Mouse (Mus musculus) brown adipose tissue, adult 24 weeks (tissue): Measurements from ENCODE around the gene Mdga1. TPM values are rescaled to one million over a fixed set of nuclear protein-coding genes. Genes with fewer than 3 reads are reported as not detected.

Source experiments
- H3K27ac ChIP-seq: fragments of 200-500 bp; replicated peaks from 2 replicates; pipeline ENCODE4 v1.5.1; 2012; ENCODE audit warnings: low read depth, mild to moderate bottlenecking, low read length
- H3K4me1 ChIP-seq: fragments of 200-500 bp; 2 replicates; pipeline ENCODE4 v1.6.1; 2012; ENCODE audit warnings: low read length, mixed read lengths; ENCODE audit not compliant: control insufficient read depth, insufficient read depth, insufficient read length
- H3K4me3 ChIP-seq: fragments of 200-500 bp; 2 replicates; pipeline ENCODE4 v1.5.1; 2012; ENCODE audit warnings: low read depth, mild to moderate bottlenecking, low read length, moderate library complexity; ENCODE audit not compliant: insufficient read depth
- polyA plus RNA-seq: library from polyadenylated mRNA; stranded (reverse); fragments of >200 nt; gene quantifications from 2 replicates; pipeline ENCODE4 v1.2.4, GENCODE M21; 2012; ENCODE audit not compliant: missing spikeins, insufficient read depth, insufficient read length

Mdga1 gene
- polyA plus RNA-seq, 1 experiment = not detected

DNA sequence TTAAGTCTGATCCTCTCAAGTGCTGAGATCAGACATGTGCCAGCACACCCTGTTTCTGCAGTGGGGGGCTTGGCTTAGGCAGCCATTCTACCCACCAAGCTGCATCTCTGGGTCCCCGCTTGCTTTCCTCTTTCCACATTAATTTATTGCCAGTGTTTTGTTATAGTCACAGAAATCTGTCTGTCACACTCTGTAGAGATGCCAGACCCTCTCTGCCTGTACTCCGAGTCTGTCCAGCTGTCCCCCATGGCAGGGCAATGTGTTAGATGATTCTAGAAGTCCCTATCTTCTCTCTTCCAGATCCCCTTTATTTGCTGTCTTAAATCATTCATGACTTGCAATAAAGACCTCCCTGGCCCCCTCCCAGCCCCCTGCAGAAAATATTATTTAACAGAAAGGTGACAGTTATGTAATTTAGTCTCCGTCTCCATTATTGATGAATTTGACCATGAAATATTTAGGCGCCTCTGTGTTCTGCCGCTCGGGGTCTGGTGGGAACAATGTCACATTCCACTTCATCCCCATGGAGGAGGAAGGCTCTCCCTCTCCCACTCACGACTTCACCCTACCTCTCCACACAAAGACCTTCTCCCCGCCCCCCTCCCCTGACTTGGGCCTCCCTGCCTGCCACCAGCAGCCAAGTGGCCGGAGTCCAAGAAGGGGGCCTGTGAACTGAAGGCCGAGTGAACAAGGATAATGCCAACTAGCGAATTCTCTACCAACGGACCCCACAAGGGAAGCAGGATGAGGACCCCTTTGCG lies 50.9 kb downstream of the Mdga1 start:
- Histone ChIP-seq H3K27ac (no peak overlapping the region), H3K4me1 (no peaks in the 10 kb centered on the region), H3K4me3 (no peak overlapping the region)

DNA sequence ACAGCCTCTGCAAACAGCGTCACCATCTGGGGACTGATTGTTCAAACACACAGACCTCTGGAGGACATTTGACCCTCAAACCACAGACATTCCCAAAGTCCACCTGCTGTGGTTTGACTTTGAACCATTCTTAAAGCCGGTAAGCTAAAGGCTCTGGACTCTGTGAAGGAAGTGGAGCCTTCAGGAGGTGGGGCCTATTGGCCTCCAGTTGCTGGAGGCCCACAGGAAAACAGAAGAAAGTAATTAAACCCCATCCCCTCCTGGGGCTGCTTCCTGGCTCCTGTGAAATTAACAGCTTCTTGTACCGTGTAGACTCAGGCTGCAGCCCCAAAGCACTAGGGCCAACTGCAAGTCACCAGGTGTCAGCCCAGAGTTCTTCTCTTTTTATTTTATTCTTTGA lies 52.9 kb downstream of the Mdga1 start:
- Histone ChIP-seq H3K27ac (no peak overlapping the region), H3K4me3 (no peak overlapping the region), H3K4me1 (no peaks in the 10 kb centered on the region)

DNA sequence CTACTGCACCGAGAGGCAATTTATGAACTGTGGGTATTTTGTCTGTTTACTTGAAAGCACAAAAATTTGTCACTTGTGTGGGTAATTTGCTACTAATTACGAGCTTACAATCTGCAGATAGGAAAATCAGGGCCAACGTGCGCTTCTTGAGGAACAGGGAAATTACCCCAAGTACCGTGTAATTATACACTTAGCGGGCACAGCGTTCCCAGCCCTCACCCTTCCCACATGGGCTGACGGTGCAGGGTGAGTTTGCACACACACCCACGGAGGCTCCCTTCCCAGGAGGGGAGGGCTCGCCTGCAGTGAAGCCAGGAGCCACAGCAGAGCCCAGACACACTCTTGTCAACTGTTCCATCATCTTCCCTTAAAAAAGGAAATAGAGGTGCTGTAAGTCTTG lies 54.1 kb downstream of the Mdga1 start:
- no peak overlapping the region for H3K27ac ChIP-seq
- no peak overlapping the region for H3K4me3 ChIP-seq
- no peaks in the 10 kb centered on the region for H3K4me1 ChIP-seq

DNA sequence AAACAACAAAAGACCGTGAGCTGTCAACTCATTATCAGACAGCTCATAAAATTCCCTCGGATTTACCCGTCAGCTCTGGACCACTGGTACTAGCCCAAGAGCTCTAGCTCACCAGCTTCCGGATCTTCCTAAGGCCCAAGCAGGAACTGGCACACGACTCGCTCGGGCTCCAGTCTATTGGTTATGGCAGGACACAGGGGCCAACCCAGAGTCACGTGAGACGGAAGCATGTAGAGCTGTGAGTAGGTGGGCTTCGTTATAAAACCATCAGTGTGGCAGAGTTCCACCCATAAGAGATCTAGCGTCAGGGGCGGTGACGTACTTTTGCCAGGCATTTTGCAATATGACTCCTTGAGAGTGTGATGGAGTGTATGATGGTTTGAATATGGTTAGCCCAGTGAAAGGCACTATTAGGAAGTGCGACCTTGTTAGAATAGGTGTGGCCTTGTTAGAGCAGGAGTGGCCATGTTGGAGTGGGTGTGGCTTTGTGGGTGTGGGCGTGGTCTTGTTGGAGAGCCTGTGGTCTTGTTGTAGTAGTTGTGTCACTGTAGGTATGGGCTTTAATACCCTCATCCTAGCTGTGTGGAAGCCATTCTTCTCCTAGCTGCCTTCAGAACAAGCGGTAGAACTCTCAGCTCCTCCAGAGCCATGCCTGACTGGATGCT lies 56.5 kb downstream of the Mdga1 start:
- Histone ChIP-seq H3K4me1 (no peaks in the 10 kb centered on the region), H3K4me3 (no peak overlapping the region), H3K27ac (no peak overlapping the region)

DNA sequence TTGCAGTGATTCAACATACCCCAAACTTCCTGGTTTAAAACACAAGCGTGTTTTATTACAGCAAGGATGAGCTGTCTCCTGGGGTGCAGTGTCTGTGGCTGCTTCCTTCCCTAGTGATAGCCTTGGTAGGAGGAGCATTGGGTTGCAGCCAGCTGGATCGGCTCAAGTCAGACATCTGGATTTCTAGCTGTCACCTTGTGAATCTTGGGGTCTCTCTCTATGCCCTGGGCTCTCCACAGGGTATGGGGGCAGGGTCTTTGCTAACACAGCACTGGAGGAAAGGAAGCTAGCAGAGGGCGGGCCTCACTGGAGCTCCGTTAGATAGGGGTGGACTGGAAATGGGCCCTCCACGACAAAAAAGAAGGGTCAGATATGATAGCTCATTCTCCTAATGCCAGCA lies 57.2 kb downstream of the Mdga1 start:
- Histone ChIP-seq H3K4me1 (no peaks in the 10 kb centered on the region), H3K4me3 (no peak overlapping the region), H3K27ac (no peak overlapping the region)

DNA sequence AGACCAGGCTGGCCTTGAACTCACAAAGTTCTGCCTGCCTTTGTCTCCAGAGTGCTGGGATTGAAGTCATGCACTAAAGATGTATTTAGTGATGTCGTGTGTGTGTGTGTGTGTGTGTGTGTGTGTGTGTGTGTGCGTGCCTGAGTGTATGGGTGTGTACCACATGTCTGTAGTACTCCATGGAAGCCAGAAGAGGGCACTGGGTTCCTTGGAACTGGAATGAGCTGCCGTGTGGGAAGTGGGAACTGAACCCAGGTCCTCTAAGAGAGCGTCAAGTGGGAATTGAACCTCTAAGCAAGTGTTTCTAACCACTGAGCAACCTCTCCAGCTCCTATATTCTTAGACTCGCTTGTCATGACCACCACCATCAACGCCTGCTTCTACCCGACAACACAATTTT lies 60.9 kb downstream of the Mdga1 start:
- H3K27ac ChIP-seq = no peak overlapping the region
- H3K4me3 ChIP-seq = no peak overlapping the region
- no peaks in the 10 kb centered on the region for H3K4me1 ChIP-seq

DNA sequence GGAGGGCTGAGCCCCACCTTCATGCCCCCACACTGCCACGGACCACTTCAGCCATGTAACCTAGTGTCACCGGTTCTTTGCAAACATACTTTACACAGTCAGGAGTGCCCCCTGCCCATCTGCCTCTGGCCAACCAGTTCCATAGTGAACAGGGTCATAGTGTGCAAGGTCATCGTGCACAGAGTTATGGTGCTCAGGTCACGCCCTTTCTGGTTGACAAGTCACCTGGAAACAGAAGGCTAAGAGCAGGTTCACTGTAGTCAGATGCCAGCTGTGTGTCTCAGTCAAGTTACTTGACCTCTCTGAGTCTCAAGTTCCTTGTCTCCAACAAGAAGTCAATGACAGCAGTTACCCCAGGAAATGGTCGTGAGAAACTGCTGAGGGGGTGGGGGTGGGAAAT lies 65.2 kb downstream of the Mdga1 start:
- no peak overlapping the region for H3K4me3 ChIP-seq
- H3K27ac ChIP-seq = no peak overlapping the region
- no peaks in the 10 kb centered on the region for H3K4me1 ChIP-seq

DNA sequence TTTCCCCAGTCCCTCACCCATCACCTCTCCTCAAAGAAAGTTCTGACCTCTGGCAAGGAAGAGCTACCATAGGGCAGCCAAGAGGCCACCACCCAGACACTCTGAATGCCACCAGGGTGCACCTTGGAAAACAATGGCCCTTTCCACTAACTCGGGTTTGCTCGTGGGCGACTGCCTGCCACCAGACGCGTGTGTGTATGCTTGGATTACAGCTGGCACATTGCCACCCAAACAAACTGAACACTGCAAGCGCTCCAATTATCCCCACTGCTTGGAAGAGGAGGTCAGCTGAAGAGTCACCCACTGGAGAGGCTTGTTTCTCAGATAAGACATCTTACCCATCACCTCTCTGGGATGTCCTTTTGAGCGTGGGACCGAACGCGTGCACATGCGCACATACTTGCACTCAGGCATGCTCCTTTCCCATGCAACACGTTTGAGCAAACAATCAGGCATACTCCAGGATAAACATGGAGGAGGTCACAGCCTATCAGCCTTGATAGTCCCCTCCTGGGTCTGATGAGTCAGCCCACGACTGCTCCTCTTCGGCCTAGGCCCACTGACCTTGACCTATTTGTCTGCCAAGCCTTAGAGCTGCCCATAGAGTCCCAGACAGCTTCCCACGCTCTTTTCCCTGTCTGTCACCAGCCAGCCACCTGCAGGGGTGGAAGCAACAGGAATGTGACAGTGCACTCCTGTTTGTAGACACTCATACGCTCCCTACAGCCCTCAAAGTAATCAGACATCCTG lies 67.3 kb downstream of the Mdga1 start:
- Histone ChIP-seq H3K27ac (no peak overlapping the region), H3K4me1 (no peaks in the 10 kb centered on the region), H3K4me3 (no peak overlapping the region)

DNA sequence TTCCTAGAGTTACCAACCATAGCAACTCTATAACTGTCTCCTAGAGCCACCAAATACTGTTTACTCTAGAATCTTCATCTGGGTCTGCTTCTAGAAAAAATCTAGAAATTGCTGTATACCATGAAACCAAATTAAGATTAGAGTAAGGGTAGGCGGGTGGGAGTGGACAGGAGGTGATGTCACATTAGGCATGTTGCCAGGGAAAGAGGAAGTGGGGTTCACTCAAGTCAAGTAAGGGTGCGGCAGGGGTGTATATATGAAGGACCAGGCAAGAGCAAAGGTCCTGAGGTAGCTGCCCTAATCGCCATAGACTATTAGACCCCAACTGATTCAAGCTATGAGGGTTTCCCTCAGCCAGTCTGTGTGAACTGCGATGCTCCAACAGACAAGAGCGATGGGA lies 69.6 kb downstream of the Mdga1 start:
- H3K4me3 ChIP-seq = no peak overlapping the region
- no peak overlapping the region for H3K27ac ChIP-seq
- H3K4me1 ChIP-seq = no peaks in the 10 kb centered on the region

DNA sequence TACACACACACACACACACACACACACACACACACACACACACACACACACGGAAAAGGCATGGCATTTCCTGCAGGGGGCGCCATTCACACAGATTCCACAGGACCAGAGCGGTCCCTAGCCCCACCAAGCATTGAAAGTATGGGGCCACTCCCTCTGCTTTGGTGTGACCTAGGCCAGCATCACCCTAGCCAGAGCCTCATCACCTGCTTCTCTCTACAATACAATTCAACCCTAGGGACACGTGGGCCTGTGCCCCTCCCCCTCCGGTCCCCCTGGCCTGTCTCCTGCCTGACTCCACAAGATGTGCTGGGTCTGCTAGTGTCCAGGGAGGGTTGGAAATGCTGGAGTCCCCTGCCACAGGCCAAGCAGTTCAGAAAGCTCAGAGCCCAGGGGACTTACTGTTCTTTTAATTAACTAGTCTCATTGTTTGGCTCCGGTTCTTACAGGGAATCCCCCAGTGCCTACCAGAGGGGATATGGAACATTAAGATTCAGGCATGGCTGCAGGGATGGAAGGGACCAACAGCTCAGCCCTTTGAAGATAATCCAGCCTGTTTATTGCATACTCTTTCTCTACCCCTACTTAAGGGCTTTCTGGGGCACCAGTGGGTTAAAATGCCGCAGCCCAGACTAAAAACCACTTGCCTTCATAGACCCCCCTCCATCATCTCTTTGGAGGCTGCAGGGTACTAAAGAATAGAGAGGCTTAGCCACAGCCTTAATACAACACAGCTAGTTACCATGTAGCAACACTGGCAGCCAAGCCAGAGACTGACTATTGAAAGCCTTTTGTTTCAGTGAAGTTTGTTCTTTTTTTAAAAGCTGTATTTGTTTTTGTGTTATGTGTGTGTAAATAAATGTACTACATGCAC lies 73.5 kb downstream of the Mdga1 start:
- no peak overlapping the region for H3K27ac ChIP-seq
- no peak overlapping the region for H3K4me3 ChIP-seq
- no peaks in the 10 kb centered on the region for H3K4me1 ChIP-seq

DNA sequence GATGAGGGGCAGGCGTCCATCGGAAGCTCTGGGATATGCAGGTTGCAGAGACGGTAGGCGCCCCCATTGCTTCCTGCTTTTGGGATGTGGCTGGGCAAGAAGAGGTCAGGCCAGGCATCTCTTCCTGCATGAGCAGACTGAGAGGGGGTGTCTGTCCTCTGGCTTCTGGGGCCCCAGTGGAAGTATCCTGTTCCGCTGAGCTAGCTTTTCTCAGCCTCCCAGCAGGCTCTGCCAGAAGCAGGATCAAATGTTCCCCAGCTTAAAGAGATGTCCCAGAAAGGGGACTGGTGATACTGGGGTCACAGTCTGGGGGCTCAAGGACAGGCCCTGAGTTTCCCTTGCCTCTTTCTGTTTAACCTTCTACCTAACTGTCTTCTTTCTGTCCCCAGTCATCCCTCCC lies 74.3 kb downstream of the Mdga1 start:
- H3K4me1 ChIP-seq = no peaks in the 10 kb centered on the region
- H3K27ac ChIP-seq = no peak overlapping the region
- no peak overlapping the region for H3K4me3 ChIP-seq

DNA sequence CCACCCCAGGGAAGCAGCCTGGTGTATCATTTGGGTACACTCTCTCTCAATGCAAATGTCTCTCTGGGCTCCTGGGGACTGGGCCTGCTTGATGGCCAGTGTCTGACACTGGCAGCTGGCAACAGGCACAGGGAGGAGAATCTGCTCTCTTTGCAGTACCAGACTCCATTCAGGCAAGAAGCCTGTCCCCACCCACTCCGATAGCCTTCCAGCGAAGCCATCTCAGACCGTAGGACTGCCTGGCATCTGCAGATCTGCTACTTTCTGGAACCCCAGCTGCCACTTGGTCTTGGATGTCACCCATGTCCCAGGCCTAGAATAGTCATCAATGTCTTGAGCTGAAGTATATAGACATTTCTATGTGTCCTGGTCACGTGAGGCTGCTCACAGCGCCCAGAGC lies 74.9 kb downstream of the Mdga1 start:
- H3K4me3 ChIP-seq = no peak overlapping the region
- no peaks in the 10 kb centered on the region for H3K4me1 ChIP-seq
- no peak overlapping the region for H3K27ac ChIP-seq

DNA sequence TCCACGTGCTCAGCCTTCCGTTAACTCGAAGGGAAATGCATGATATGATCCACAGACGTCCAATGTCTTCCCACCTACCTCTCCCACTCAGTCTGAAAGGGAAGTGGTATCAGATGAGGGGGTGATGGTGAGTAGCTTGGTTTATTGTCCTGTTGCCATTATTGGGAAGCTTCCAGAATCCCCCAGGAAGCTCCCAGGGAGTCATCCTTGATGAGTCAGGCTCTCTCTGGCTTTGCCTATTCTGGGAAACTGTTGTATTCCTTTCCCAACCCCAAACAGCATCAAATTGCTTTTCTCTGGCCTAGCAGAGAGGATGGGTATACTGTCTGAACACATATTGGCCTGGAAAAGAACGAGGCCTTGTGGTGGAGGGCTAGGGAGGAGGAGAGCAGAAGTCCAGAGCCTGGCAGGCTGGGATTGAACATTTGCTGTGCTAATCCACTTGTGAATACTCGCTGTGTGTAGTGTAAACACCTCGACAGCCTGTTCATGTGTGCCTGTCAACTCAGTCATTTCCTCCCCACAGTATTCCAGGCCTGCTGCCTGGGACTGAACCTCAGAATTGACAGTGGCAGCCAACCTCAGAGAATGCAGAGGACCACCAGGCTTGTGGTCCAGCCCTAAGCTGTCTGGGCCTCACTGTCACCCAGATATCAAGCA lies 79.3 kb downstream of the Mdga1 start:
- Histone ChIP-seq H3K27ac (no peak overlapping the region), H3K4me3 (no peak overlapping the region), H3K4me1 (no peaks in the 10 kb centered on the region; the same call in 1 of the 2 replicates)
